Mouse (Mus musculus): ENCODE results near the gene Egf.

DNA sequence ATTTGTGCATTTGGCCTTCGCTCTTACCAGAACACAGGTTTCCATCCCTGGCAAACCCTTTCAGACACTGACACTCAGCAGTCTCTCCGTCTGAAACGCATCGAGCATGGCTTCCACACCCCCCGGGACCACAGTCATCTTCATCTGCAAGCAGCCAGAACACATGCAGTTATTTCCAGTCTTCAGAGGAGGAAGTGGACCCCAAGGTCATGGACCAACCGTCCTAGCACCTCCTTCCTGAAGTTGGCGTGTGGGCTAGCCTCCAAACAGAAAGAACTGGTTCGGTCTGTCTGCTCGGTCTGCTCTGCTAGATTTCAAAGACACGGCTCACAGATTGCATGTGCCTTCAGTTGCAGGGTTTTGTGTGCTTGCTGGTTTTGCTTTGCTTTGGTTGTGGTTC, 57.4 kb downstream of the Egf start:
- TF ChIP-seq POLR2A (IDR thresholded peaks at IDR 0.05; ENCODE audit: borderline replicate concordance, insufficient read depth, low read length) = no peak
- no peak for TF ChIP-seq CTCF (IDR thresholded peaks at IDR 0.05; ENCODE audit: borderline replicate concordance, insufficient read depth, low read depth, low read length)
